Mouse (Mus musculus) splenic B cell, adult 2 months (primary cell): ENCODE results near the gene Lgmn.

Experiments
- DNase-seq: peaks from one replicate; pipeline ENCODE4 v3.0.0-alpha.2; 2011; ENCODE audit warnings: low read depth, low spot score
- H3K27me3 ChIP-seq: 2 replicates; pipeline ENCODE4 v1.6.1; 2012; ENCODE audit warnings: mild to moderate bottlenecking, low read length, moderate library complexity, mixed read lengths; ENCODE audit not compliant: control insufficient read depth, poor library complexity, insufficient read depth, severe bottlenecking
- H3K36me3 ChIP-seq: 2 replicates; pipeline ENCODE4 v1.6.1; 2012; ENCODE audit warnings: mild to moderate bottlenecking, low read length, moderate library complexity, mixed read lengths; ENCODE audit not compliant: control insufficient read depth, poor library complexity, insufficient read depth, severe bottlenecking

The Lgmn gene

GRCm38 (mm10) chr12:102439632-102440023 lies at the start of gene Lgmn:
TSS of gene Lgmn (minus strand) at chr12:102439813.
- peak; percentile 98 for DNase-seq

GRCm38 (mm10) chr12:102484946-102485345 lies 45.3 kb upstream of the Lgmn start:
- peaks cover 30% of the 10 kb centered on the region for H3K36me3 ChIP-seq
- H3K27me3 ChIP-seq: no peaks in the 10 kb centered on the region
- DNase-seq: peak; percentile 30

More at GRCm38 (mm10) chr12:102439632-102440023, at the start of gene Lgmn:
- Histone ChIP-seq H3K27me3 (no peaks in the 10 kb centered on the region), H3K36me3 (no peaks in the 10 kb centered on the region)

GRCm38 (mm10) chr12:102480481-102480880 lies 40.9 kb upstream of the Lgmn start:
- Histone ChIP-seq H3K27me3 (no peaks in the 10 kb centered on the region), H3K36me3 (peaks cover 28% of the 10 kb centered on the region)
- DNase-seq: no peak

GRCm38 (mm10) chr12:102474411-102474810 lies 34.8 kb upstream of the Lgmn start:
- no peaks in the 10 kb centered on the region for H3K27me3 ChIP-seq
- peaks cover 15% of the 10 kb centered on the region for H3K36me3 ChIP-seq
- no peak for DNase-seq

- DNase-seq: peak; percentile 98
- H3K36me3 ChIP-seq: peaks cover 5% of the 10 kb centered on the region
- no peaks in the 10 kb centered on the region for H3K27me3 ChIP-seq
Measured at GRCm38 (mm10) chr12:102468894-102469764, 29.5 kb upstream of the Lgmn start, which contains the start of gene Golga5. TSS of gene Golga5 (plus strand) at chr12:102469135.

- H3K36me3 ChIP-seq: peaks cover 5% of the 10 kb centered on the region; the same call in 1 of the 2 replicates
- H3K27me3 ChIP-seq: no peaks in the 10 kb centered on the region
- DNase-seq: no peak
Measured at GRCm38 (mm10) chr12:102468136-102468535, 28.5 kb upstream of the Lgmn start.

GRCm38 (mm10) chr12:102464650-102465049 lies 25.0 kb upstream of the Lgmn start:
- Histone ChIP-seq H3K36me3 (no peaks in the 10 kb centered on the region), H3K27me3 (no peaks in the 10 kb centered on the region)
- DNase-seq: peak; percentile 49

- DNase-seq: peak; percentile 76
- no peaks in the 10 kb centered on the region for H3K27me3 ChIP-seq
- H3K36me3 ChIP-seq: no peaks in the 10 kb centered on the region
Measured at GRCm38 (mm10) chr12:102461177-102461576, 21.6 kb upstream of the Lgmn start.

GRCm38 (mm10) chr12:102460014-102460413 lies 20.4 kb upstream of the Lgmn start:
- H3K36me3 ChIP-seq: no peaks in the 10 kb centered on the region
- no peak for DNase-seq
- no peaks in the 10 kb centered on the region for H3K27me3 ChIP-seq

- DNase-seq: peak; percentile 38
- Histone ChIP-seq H3K36me3 (no peaks in the 10 kb centered on the region), H3K27me3 (no peaks in the 10 kb centered on the region)
Measured at GRCm38 (mm10) chr12:102456467-102457193, 17.0 kb upstream of the Lgmn start.

- Histone ChIP-seq H3K27me3 (no peaks in the 10 kb centered on the region), H3K36me3 (no peaks in the 10 kb centered on the region)
- peak; percentile 92 for DNase-seq
Measured at GRCm38 (mm10) chr12:102453581-102453980, 14.0 kb upstream of the Lgmn start.

GRCm38 (mm10) chr12:102451126-102451851 lies 11.7 kb upstream of the Lgmn start:
- peak; percentile 87 for DNase-seq
- Histone ChIP-seq H3K27me3 (no peaks in the 10 kb centered on the region), H3K36me3 (no peaks in the 10 kb centered on the region)

- H3K36me3 ChIP-seq: no peaks in the 10 kb centered on the region
- DNase-seq: no peak
Measured at GRCm38 (mm10) chr12:102450437-102450836, 10.8 kb upstream of the Lgmn start.

GRCm38 (mm10) chr12:102445436-102445835 lies 5.8 kb upstream of the Lgmn start:
- H3K27me3 ChIP-seq: no peaks in the 10 kb centered on the region
- peak; percentile 72 for DNase-seq
- H3K36me3 ChIP-seq: no peaks in the 10 kb centered on the region

More at GRCm38 (mm10) chr12:102450437-102450836, 10.8 kb upstream of the Lgmn start:
- H3K27me3 ChIP-seq: no peaks in the 10 kb centered on the region
